Mouse (Mus musculus): ENCODE measurements around the gene Zranb2. TPM values are rescaled to one million over a fixed set of nuclear protein-coding genes. Genes with fewer than 3 reads are reported as not detected.

Gene Zranb2
- total RNA-seq, 2 experiments from 2014 or later: 41.5 to 48.1 TPM

GRCm38 (mm10) chr3:157576343-157576722 is 42.4 kb downstream of the Zranb2 start:
- DNase-seq: no peak
- intact Hi-C loops (cut with DNase I): no loop called here

- intact Hi-C loops (cut with DNase I): no loop called here
- no peak for DNase-seq
These were observed 42.9 kb downstream of the Zranb2 start for GRCm38 (mm10) chr3:157576862-157577261.

GRCm38 (mm10) chr3:157578469-157579170 is 44.7 kb downstream of the Zranb2 start:
- intact Hi-C loops (cut with DNase I): no loop called here
- DNase-seq: no peak

- no peak for DNase-seq
- intact Hi-C loops (cut with DNase I): no loop called here
These were observed 45.4 kb downstream of the Zranb2 start for GRCm38 (mm10) chr3:157579376-157579775.

- no peak for DNase-seq
- intact Hi-C loops (cut with DNase I): no loop called here
These were observed 46.3 kb downstream of the Zranb2 start for GRCm38 (mm10) chr3:157580299-157580698.

GRCm38 (mm10) chr3:157581755-157582154 is 47.8 kb downstream of the Zranb2 start:
- intact Hi-C loops (cut with DNase I): no loop called here
- DNase-seq: no peak

GRCm38 (mm10) chr3:157582626-157583405 is 48.9 kb downstream of the Zranb2 start:
- no peak for DNase-seq
- intact Hi-C loops (cut with DNase I): no loop called here

GRCm38 (mm10) chr3:157597837-157598379 is 63.9 kb downstream of the Zranb2 start:
- no peak for DNase-seq
- intact Hi-C loops (cut with DNase I): no loop called here

Small RNA genes lying within 50 kb of the gene (microRNA-seq; reads per million reads assigned to microRNA genes)
- gene Mir186: 177 to 337 reads per million in 2 experiments

Other genes starting within 250 kb of the Zranb2 start
- gene Ptger3, start 32.7 kb downstream of the Zranb2 start, total RNA-seq (2021): under 1 TPM; 0.36 to 0.62 TPM